Mouse (Mus musculus) urinary bladder, postnatal 10 days (tissue): ENCODE measurements around the gene Ddx28.
A peak's percentile ranks its signal among the peaks of the same experiment; 100 is the strongest.

ENCODE experiments used
- DNase-seq: peaks from one replicate; pipeline ENCODE4 v3.0.0; 2022; ENCODE audit warnings: low spot score

Gene Ddx28

GRCm38 (mm10) chr8:106011643-106011986, at the start of gene Ddx28:
Gene Ddx28, minus strand, starts transcription at chr8:106011882.
- no peak for DNase-seq

GRCm38 (mm10) chr8:106060521-106060920, 48.8 kb upstream of the Ddx28 start:
- no peak for DNase-seq

GRCm38 (mm10) chr8:106059613-106060371, 48.1 kb upstream of the Ddx28 start:
- DNase-seq, result no peak

GRCm38 (mm10) chr8:106058731-106059612, 47.3 kb upstream of the Ddx28 start, which contains the start of gene Nfatc3:
Gene Nfatc3, plus strand, starts transcription at chr8:106058840.
- DNase-seq, result peak; percentile 81

GRCm38 (mm10) chr8:106056455-106056982, 44.8 kb upstream of the Ddx28 start:
- DNase-seq, result no peak

- no peak for DNase-seq
Observed at GRCm38 (mm10) chr8:106055038-106055437, 43.4 kb upstream of the Ddx28 start.

- DNase-seq, result no peak
Observed at GRCm38 (mm10) chr8:106054190-106054811, 42.6 kb upstream of the Ddx28 start.

GRCm38 (mm10) chr8:106052510-106053089, 40.9 kb upstream of the Ddx28 start:
- no peak for DNase-seq

- DNase-seq, result no peak
Observed at GRCm38 (mm10) chr8:106051068-106051467, 39.4 kb upstream of the Ddx28 start.

GRCm38 (mm10) chr8:106049840-106050239, 38.2 kb upstream of the Ddx28 start:
- no peak for DNase-seq

- DNase-seq, result no peak
Observed at GRCm38 (mm10) chr8:106047854-106048630, 36.4 kb upstream of the Ddx28 start.

- no peak for DNase-seq
Observed at GRCm38 (mm10) chr8:106046872-106047559, 35.3 kb upstream of the Ddx28 start.

- DNase-seq, result no peak
Observed at GRCm38 (mm10) chr8:106044151-106044550, 32.5 kb upstream of the Ddx28 start.

- DNase-seq, result no peak
Observed at GRCm38 (mm10) chr8:106043055-106043454, 31.4 kb upstream of the Ddx28 start.

GRCm38 (mm10) chr8:106040218-106040617, 28.5 kb upstream of the Ddx28 start:
- DNase-seq, result no peak

- DNase-seq, result no peak
Observed at GRCm38 (mm10) chr8:106039605-106040004, 27.9 kb upstream of the Ddx28 start.

GRCm38 (mm10) chr8:106038721-106039120, 27.0 kb upstream of the Ddx28 start:
- DNase-seq, result no peak

- DNase-seq, result no peak
Observed at GRCm38 (mm10) chr8:106022483-106022882, 10.8 kb upstream of the Ddx28 start.

GRCm38 (mm10) chr8:106018039-106018438, 6.4 kb upstream of the Ddx28 start:
- no peak for DNase-seq

- DNase-seq, result no peak
Observed at GRCm38 (mm10) chr8:106017130-106017529, 5.4 kb upstream of the Ddx28 start.

GRCm38 (mm10) chr8:106016284-106016683, 4.6 kb upstream of the Ddx28 start:
- DNase-seq, result no peak
